Mouse (Mus musculus): ENCODE data around the gene Akip1. TPM values are rescaled to one million over a fixed set of nuclear protein-coding genes. Genes with fewer than 3 reads are reported as not detected.

Gene Akip1
- total and polyA plus RNA-seq, 3 experiments: 15.6 to 23.3 (median 16.3) TPM

- DNase-seq (ENCODE audit: low spot score) (no peak), ATAC-seq (ENCODE audit: extremely low read depth, insufficient number of reproducible peaks, low FRiP score, poor library complexity, severe bottlenecking) (no peak)
- H3K9me3 ChIP-seq (replicated peaks): no peaks in the 10 kb centered on the region
- no peak overlapping the region for H3K4me3 ChIP-seq (ENCODE audit: low read depth, low read length)
- TF ChIP-seq GATA2 (IDR thresholded peaks at IDR 0.05; ENCODE audit: borderline replicate concordance, low read depth, low read length) (no peak), TAL1 (conservative IDR thresholded peaks at IDR 0.05; ENCODE audit: low read depth, low read length) (no peak), CTCF (IDR thresholded peaks at IDR 0.05; ENCODE audit: low read depth, low read length) (no peak), POLR2AphosphoS5 (IDR thresholded peaks at IDR 0.05; ENCODE audit: insufficient replicate concordance, low read depth, low read length) (no peak), GATA1 (IDR thresholded peaks at IDR 0.05; ENCODE audit: borderline replicate concordance, low read length) (no peak)
- H3K4me1 ChIP-seq (ENCODE audit: insufficient read depth, low read depth, low read length): no peaks in the 10 kb centered on the region
- peaks cover 36% of the 10 kb centered on the region for H3K27me3 ChIP-seq (ENCODE audit: insufficient read depth, low read length)
- H3K36me3 ChIP-seq (replicated peaks): no peaks in the 10 kb centered on the region
Observed at GRCm38 (mm10) chr7:109686585-109687128, 16.8 kb upstream of the Akip1 start.

- no peaks in the 10 kb centered on the region for H3K4me1 ChIP-seq (ENCODE audit: insufficient read depth, low read depth, low read length)
- no peaks in the 10 kb centered on the region for H3K9me3 ChIP-seq (replicated peaks)
- H3K27me3 ChIP-seq (ENCODE audit: insufficient read depth, low read length): peaks cover 44% of the 10 kb centered on the region
- no peaks in the 10 kb centered on the region for H3K36me3 ChIP-seq (replicated peaks)
- no peak overlapping the region for H3K4me3 ChIP-seq (ENCODE audit: low read depth, low read length)
- DNase-seq (ENCODE audit: low spot score): no peak
- TF ChIP-seq CTCF (IDR thresholded peaks at IDR 0.05; ENCODE audit: low read depth, low read length) (no peak), TAL1 (conservative IDR thresholded peaks at IDR 0.05; ENCODE audit: low read depth, low read length) (no peak), GATA1 (IDR thresholded peaks at IDR 0.05; ENCODE audit: borderline replicate concordance, low read length) (no peak), POLR2AphosphoS5 (IDR thresholded peaks at IDR 0.05; ENCODE audit: insufficient replicate concordance, low read depth, low read length) (no peak), GATA2 (IDR thresholded peaks at IDR 0.05; ENCODE audit: borderline replicate concordance, low read depth, low read length) (no peak)
- no peak for ATAC-seq (ENCODE audit: extremely low read depth, insufficient number of reproducible peaks, low FRiP score, poor library complexity, severe bottlenecking)
Observed at GRCm38 (mm10) chr7:109690101-109690500, 13.4 kb upstream of the Akip1 start.

- Histone ChIP-seq H3K9me3 (replicated peaks) (no peaks in the 10 kb centered on the region), H3K4me3 (ENCODE audit: low read depth, low read length) (no peak overlapping the region), H3K36me3 (replicated peaks) (no peaks in the 10 kb centered on the region), H3K4me1 (ENCODE audit: insufficient read depth, low read depth, low read length) (no peaks in the 10 kb centered on the region), H3K27me3 (ENCODE audit: insufficient read depth, low read length) (peaks cover 43% of the 10 kb centered on the region)
- DNase-seq (ENCODE audit: low spot score) (no peak), ATAC-seq (ENCODE audit: extremely low read depth, insufficient number of reproducible peaks, low FRiP score, poor library complexity, severe bottlenecking) (no peak)
- TF ChIP-seq CTCF (IDR thresholded peaks at IDR 0.05; ENCODE audit: low read depth, low read length) (no peak), GATA2 (IDR thresholded peaks at IDR 0.05; ENCODE audit: borderline replicate concordance, low read depth, low read length) (no peak), GATA1 (IDR thresholded peaks at IDR 0.05; ENCODE audit: borderline replicate concordance, low read length) (no peak), POLR2AphosphoS5 (IDR thresholded peaks at IDR 0.05; ENCODE audit: insufficient replicate concordance, low read depth, low read length) (no peak), TAL1 (conservative IDR thresholded peaks at IDR 0.05; ENCODE audit: low read depth, low read length) (no peak)
Observed at GRCm38 (mm10) chr7:109690961-109691360, 12.5 kb upstream of the Akip1 start.

- Histone ChIP-seq H3K36me3 (replicated peaks) (no peaks in the 10 kb centered on the region), H3K27me3 (ENCODE audit: insufficient read depth, low read length) (peaks cover 21% of the 10 kb centered on the region), H3K4me3 (ENCODE audit: low read depth, low read length) (no peak overlapping the region), H3K4me1 (ENCODE audit: insufficient read depth, low read depth, low read length) (no peaks in the 10 kb centered on the region), H3K9me3 (replicated peaks) (no peaks in the 10 kb centered on the region)
- no peak for TF ChIP-seq CTCF (IDR thresholded peaks at IDR 0.05; ENCODE audit: low read depth, low read length)
- no peak for TF ChIP-seq POLR2AphosphoS5 (IDR thresholded peaks at IDR 0.05; ENCODE audit: insufficient replicate concordance, low read depth, low read length)
- TF ChIP-seq TAL1 (conservative IDR thresholded peaks at IDR 0.05; ENCODE audit: low read depth, low read length): no peak
- TF ChIP-seq GATA2 (IDR thresholded peaks at IDR 0.05; ENCODE audit: borderline replicate concordance, low read depth, low read length): no peak
- no peak for TF ChIP-seq GATA1 (IDR thresholded peaks at IDR 0.05; ENCODE audit: borderline replicate concordance, low read length)
- ATAC-seq (ENCODE audit: extremely low read depth, insufficient number of reproducible peaks, low FRiP score, poor library complexity, severe bottlenecking) (no peak), DNase-seq (ENCODE audit: low spot score) (no peak)
Observed at GRCm38 (mm10) chr7:109694576-109695338, 8.7 kb upstream of the Akip1 start.

DNA sequence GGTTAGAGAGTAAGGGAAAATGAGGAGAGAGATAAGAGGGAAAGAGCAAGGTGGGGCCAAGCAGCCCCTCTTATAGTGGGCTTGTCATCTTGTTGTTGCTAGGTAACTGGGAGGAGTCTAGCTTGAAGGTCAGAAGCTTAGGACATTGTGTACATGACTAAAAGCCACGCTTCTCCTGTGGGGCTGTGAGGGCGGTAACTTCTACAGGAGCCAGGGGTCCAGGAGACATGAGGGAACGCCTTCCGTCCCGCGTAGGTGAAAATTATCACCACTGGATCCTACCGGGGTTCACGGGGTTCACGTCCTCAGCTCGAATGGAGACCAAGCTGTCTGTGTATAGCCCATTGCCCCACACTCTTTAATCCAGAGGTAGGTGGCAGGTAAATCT lies 8.2 kb upstream of the Akip1 start:
- no peaks in the 10 kb centered on the region for H3K36me3 ChIP-seq (replicated peaks)
- no peaks in the 10 kb centered on the region for H3K4me1 ChIP-seq (ENCODE audit: insufficient read depth, low read depth, low read length)
- no peaks in the 10 kb centered on the region for H3K9me3 ChIP-seq (replicated peaks)
- TF ChIP-seq GATA1 (IDR thresholded peaks at IDR 0.05; ENCODE audit: borderline replicate concordance, low read length) (no peak), GATA2 (IDR thresholded peaks at IDR 0.05; ENCODE audit: borderline replicate concordance, low read depth, low read length) (no peak), TAL1 (conservative IDR thresholded peaks at IDR 0.05; ENCODE audit: low read depth, low read length) (no peak), CTCF (IDR thresholded peaks at IDR 0.05; ENCODE audit: low read depth, low read length) (no peak), POLR2AphosphoS5 (IDR thresholded peaks at IDR 0.05; ENCODE audit: insufficient replicate concordance, low read depth, low read length) (no peak)
- H3K4me3 ChIP-seq (ENCODE audit: low read depth, low read length): no peak overlapping the region
- DNase-seq (ENCODE audit: low spot score) (no peak), ATAC-seq (ENCODE audit: extremely low read depth, insufficient number of reproducible peaks, low FRiP score, poor library complexity, severe bottlenecking) (no peak)
- H3K27me3 ChIP-seq (ENCODE audit: insufficient read depth, low read length): peaks cover 17% of the 10 kb centered on the region

- Histone ChIP-seq H3K27me3 (ENCODE audit: insufficient read depth, low read length) (peaks cover 16% of the 10 kb centered on the region; the same call in 1 of the 2 replicates), H3K36me3 (replicated peaks) (no peaks in the 10 kb centered on the region), H3K9me3 (replicated peaks) (peaks cover 7% of the 10 kb centered on the region), H3K4me3 (ENCODE audit: low read depth, low read length) (no peak overlapping the region), H3K4me1 (ENCODE audit: insufficient read depth, low read depth, low read length) (peaks cover 16% of the 10 kb centered on the region)
- no peak for ATAC-seq (ENCODE audit: extremely low read depth, insufficient number of reproducible peaks, low FRiP score, poor library complexity, severe bottlenecking)
- no peak for DNase-seq (ENCODE audit: low spot score)
- TF ChIP-seq GATA2 (IDR thresholded peaks at IDR 0.05; ENCODE audit: borderline replicate concordance, low read depth, low read length) (no peak), TAL1 (conservative IDR thresholded peaks at IDR 0.05; ENCODE audit: low read depth, low read length) (no peak), CTCF (IDR thresholded peaks at IDR 0.05; ENCODE audit: low read depth, low read length) (no peak), GATA1 (IDR thresholded peaks at IDR 0.05; ENCODE audit: borderline replicate concordance, low read length) (no peak), POLR2AphosphoS5 (IDR thresholded peaks at IDR 0.05; ENCODE audit: insufficient replicate concordance, low read depth, low read length) (no peak)
Observed at GRCm38 (mm10) chr7:109700213-109700612, 3.3 kb upstream of the Akip1 start.

Measured in G1E (cell line).